18 mouse cellular contexts compared by ENCODE assay signal in the genomic region with DNA sequence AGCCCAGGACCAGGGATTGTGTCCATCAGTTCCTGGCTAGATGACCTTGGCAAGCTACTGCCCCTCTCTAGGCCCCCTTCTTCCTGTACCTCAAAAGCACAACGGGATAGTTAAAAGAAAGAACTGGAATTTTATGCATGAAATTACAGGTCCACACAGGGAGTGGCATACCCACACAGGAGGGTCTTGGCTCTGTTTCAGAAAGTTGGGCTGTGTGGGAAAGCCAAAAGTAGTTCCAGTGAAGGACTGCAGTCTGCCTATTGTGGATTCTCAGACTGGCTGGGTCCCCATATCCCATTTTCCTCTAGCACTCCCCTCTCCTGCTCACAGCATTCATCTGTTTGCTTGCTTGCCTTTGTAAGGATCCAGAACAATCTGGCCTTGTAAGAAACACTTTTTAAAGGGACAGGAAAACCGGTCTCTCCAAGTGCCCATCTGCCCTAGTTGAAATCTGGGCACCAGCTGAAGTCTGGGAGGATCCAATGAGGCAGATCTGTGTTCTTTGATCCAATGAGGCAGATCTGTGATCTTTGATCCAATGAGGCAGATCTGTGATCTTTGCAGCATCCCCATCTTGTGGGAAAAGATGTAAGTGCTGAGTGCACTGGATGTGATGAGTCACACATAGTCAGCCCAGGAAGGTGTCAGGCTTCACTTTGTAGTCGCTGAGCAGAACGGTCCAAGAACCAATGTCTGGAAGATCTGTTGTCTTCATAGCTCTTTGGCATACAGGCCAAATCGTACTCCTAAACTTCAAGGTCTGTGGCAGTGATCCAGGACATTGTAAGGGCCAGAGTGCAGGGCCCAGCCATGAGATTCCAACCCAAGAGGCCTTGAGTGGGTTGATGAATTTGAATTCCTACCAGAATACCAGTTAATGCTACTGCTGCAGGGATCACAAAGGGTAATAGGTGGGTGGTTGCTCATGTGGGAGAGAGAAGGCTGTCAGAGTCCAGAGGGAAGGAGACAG. TPM values are rescaled to one million over a fixed set of nuclear protein-coding genes. Genes with fewer than 3 reads are reported as not detected.
DNase-seq lines count a peak whose midpoint lies in the region; ATAC-seq and TF ChIP-seq lines count a peak whose summit lies in the region.
"Had no signal": no experiment of that assay in that cellular context is flagged by ENCODE, and none has a peak within 500 bp of the region (broad histone marks: within the 10 kb centered on the region; RNA-seq: fewer than 3 reads in every experiment).

No protein-coding gene starts in this region.

- H3K4me1 ChIP-seq in forebrain, postnatal 0 days (ENCODE audit: insufficient read depth): peaks cover 10% of the 10 kb centered on the region; the same call in 1 of the 2 replicates
- H3K4me1 ChIP-seq in forebrain, embryonic 11.5 days (replicated peaks; ENCODE audit: control insufficient read depth, insufficient read depth, low read length): peaks cover 4% of the 10 kb centered on the region; the same call in 1 of the 2 replicates
- H3K4me1 ChIP-seq in midbrain, embryonic 11.5 days (ENCODE audit: control insufficient read depth, insufficient read depth, low read length): peaks cover 3% of the 10 kb centered on the region
- H3K4me1 ChIP-seq in midbrain, embryonic 16.5 days (ENCODE audit: control insufficient read depth, insufficient read depth, low read length): peaks cover 9% of the 10 kb centered on the region
- H3K4me1 ChIP-seq in forebrain, embryonic 12.5 days: peaks cover 5% of the 10 kb centered on the region

- 66% methylated on average over 5 of the region's 5 CpGs for WGBS in forebrain, postnatal 0 days
- 86% methylated on average over 5 of the region's 5 CpGs for WGBS in forebrain, embryonic 11.5 days
- 72% methylated on average over 5 of the region's 5 CpGs for WGBS in midbrain, embryonic 11.5 days
- WGBS in midbrain, embryonic 16.5 days: 70% methylated on average over 5 of the region's 5 CpGs
- 81% methylated on average over 5 of the region's 5 CpGs for WGBS in forebrain, embryonic 12.5 days

- H3K27ac ChIP-seq in forebrain, postnatal 0 days (ENCODE audit: low read depth, low read length): no peak overlapping the region
- H3K27ac ChIP-seq in forebrain, embryonic 11.5 days (ENCODE audit: low read depth, low read length): no peak overlapping the region
- no peak overlapping the region for H3K27ac ChIP-seq in midbrain, embryonic 11.5 days (ENCODE audit: low read depth, low read length)
- H3K27ac ChIP-seq in midbrain, embryonic 16.5 days (ENCODE audit: low read length): no peak overlapping the region
- no peak overlapping the region for H3K27ac ChIP-seq in forebrain, embryonic 12.5 days
- H3K27ac ChIP-seq: stomach, postnatal 0 days had no signal

- H3K27me3 ChIP-seq in forebrain, postnatal 0 days (ENCODE audit: insufficient read depth, low read length): peaks cover 18% of the 10 kb centered on the region
- H3K27me3 ChIP-seq in forebrain, embryonic 11.5 days (ENCODE audit: control insufficient read depth, insufficient read depth, low read length): peaks cover 23% of the 10 kb centered on the region
- peaks cover 19% of the 10 kb centered on the region for H3K27me3 ChIP-seq in midbrain, embryonic 11.5 days (ENCODE audit: control insufficient read depth, insufficient read depth, low read length)
- H3K27me3 ChIP-seq in midbrain, embryonic 16.5 days (ENCODE audit: control insufficient read depth, insufficient read depth, low read depth, low read length): peaks cover 31% of the 10 kb centered on the region
- H3K27me3 ChIP-seq in forebrain, embryonic 12.5 days: peaks cover 40% of the 10 kb centered on the region

- no peak overlapping the region for H3K9ac ChIP-seq in forebrain, postnatal 0 days
- H3K9ac ChIP-seq in forebrain, embryonic 11.5 days (ENCODE audit: low read length): no peak overlapping the region
- no peak overlapping the region for H3K9ac ChIP-seq in midbrain, embryonic 11.5 days (ENCODE audit: low read length)
- H3K9ac ChIP-seq in midbrain, embryonic 16.5 days (ENCODE audit: low read depth, low read length): no peak overlapping the region
- H3K9ac ChIP-seq in forebrain, embryonic 12.5 days: no peak overlapping the region
- H3K9ac ChIP-seq: lung, embryonic 14.5 days had no signal

- TF ChIP-seq CTCF in forebrain, postnatal 0 days (IDR thresholded peaks at IDR 0.05; ENCODE audit: low read depth): no peak

- DNase-seq in forebrain, postnatal 0 days: peak; percentile 8
- DNase-seq in forebrain, embryonic 11.5 days (ENCODE audit: low spot score): no peak
- peak; percentile 23 for DNase-seq in midbrain, embryonic 11.5 days (ENCODE audit: low spot score, missing footprints)
- peak; percentile 22 to 53 for DNase-seq in adrenal gland, postnatal 36 days
- DNase-seq in left cerebral cortex, postnatal 25 days (ENCODE audit: low spot score in 2 of 2): peak; percentile 25 to 54
- DNase-seq: heart, adult 11 months; heart, postnatal 4 days; kidney, postnatal 14 days; lung, embryonic 14.5 days; thymus, postnatal 36 days had no signal

- peak; percentile 18; the same call in 1 of the 2 replicates for ATAC-seq in forebrain, postnatal 0 days
- ATAC-seq in forebrain, embryonic 11.5 days (replicated peaks; ENCODE audit: low FRiP score): no peak
- ATAC-seq in midbrain, embryonic 11.5 days (ENCODE audit: low FRiP score): no peak
- ATAC-seq in midbrain, embryonic 16.5 days: no peak
- ATAC-seq in megakaryocyte progenitor cell, adult 5-6 weeks (replicated peaks; ENCODE audit: poor library complexity): no peak
- ATAC-seq in forebrain, embryonic 12.5 days (ENCODE audit: low FRiP score): no peak
- ATAC-seq: forebrain, embryonic 14.5 days had no signal

- H3K4me2 ChIP-seq in forebrain, postnatal 0 days (ENCODE audit: low read depth): no peak overlapping the region
- H3K4me2 ChIP-seq in forebrain, embryonic 11.5 days (ENCODE audit: low read depth, low read length, severe bottlenecking): no peak overlapping the region
- no peak overlapping the region for H3K4me2 ChIP-seq in midbrain, embryonic 11.5 days
- no peak overlapping the region for H3K4me2 ChIP-seq in midbrain, embryonic 16.5 days (ENCODE audit: low read length)
- H3K4me2 ChIP-seq in forebrain, embryonic 12.5 days: no peak overlapping the region
- H3K4me2 ChIP-seq: lung, embryonic 14.5 days had no signal

- no peak overlapping the region for H3K4me3 ChIP-seq in forebrain, postnatal 0 days (ENCODE audit: low read depth, low read length)
- H3K4me3 ChIP-seq in forebrain, embryonic 11.5 days (ENCODE audit: low read depth, low read length): no peak overlapping the region
- H3K4me3 ChIP-seq in midbrain, embryonic 11.5 days (ENCODE audit: low read depth, low read length): no peak overlapping the region
- no peak overlapping the region for H3K4me3 ChIP-seq in midbrain, embryonic 16.5 days (ENCODE audit: low read depth, low read length)
- no peak overlapping the region for H3K4me3 ChIP-seq in forebrain, embryonic 12.5 days (replicated peaks)

- intact Hi-C loops in left cerebral cortex, postnatal 25 days (cut with DNase I): loop anchor here (5.0 kb wide), 1 partner anchor 90 kb away; no protein-coding TSS in a partner anchor

- no peaks in the 10 kb centered on the region for H3K36me3 ChIP-seq in forebrain, postnatal 0 days (ENCODE audit: insufficient read depth)
- H3K36me3 ChIP-seq in forebrain, embryonic 11.5 days (ENCODE audit: control insufficient read depth, insufficient read depth, low read length): no peaks in the 10 kb centered on the region
- no peaks in the 10 kb centered on the region for H3K36me3 ChIP-seq in midbrain, embryonic 11.5 days (ENCODE audit: control insufficient read depth, insufficient read depth, low read length)
- no peaks in the 10 kb centered on the region for H3K36me3 ChIP-seq in midbrain, embryonic 16.5 days (ENCODE audit: control insufficient read depth, insufficient read depth, low read length)
- H3K36me3 ChIP-seq in forebrain, embryonic 12.5 days (replicated peaks): no peaks in the 10 kb centered on the region

- H3K9me3 ChIP-seq in forebrain, postnatal 0 days (ENCODE audit: low read length): no peaks in the 10 kb centered on the region
- no peaks in the 10 kb centered on the region for H3K9me3 ChIP-seq in forebrain, embryonic 11.5 days (ENCODE audit: control insufficient read depth, low read length)
- no peaks in the 10 kb centered on the region for H3K9me3 ChIP-seq in midbrain, embryonic 11.5 days (ENCODE audit: control insufficient read depth, low read length)
- no peaks in the 10 kb centered on the region for H3K9me3 ChIP-seq in midbrain, embryonic 16.5 days (replicated peaks; ENCODE audit: control insufficient read depth, low read length, poor library complexity, severe bottlenecking)
- H3K9me3 ChIP-seq in forebrain, embryonic 12.5 days: no peaks in the 10 kb centered on the region

RNA-seq across cellular contexts. Expression of gene Ntsr2, which starts 4.0 kb away (rescaled TPM):
- total RNA-seq in forebrain, postnatal 0 days (2014; rRNA removed): 4.5 and 7.1 TPM in 2 replicates
- 4.9 and 8.7 TPM in 2 replicates for polyA plus RNA-seq in forebrain, postnatal 0 days (2015; fragmentation: Nextera tagmentation; extraction: Ambion mirVana)
- not detected in 2 replicates for polyA plus RNA-seq in forebrain, embryonic 11.5 days (2014; fragmentation: Nextera tagmentation; extraction: Ambion mirVana)
- not detected in 2 replicates for polyA plus RNA-seq in midbrain, embryonic 11.5 days (2014; fragmentation: Nextera tagmentation; extraction: Ambion mirVana)
- 3.5 and 5.4 TPM in 2 replicates for polyA plus RNA-seq in midbrain, embryonic 16.5 days (2015; fragmentation: Nextera tagmentation; extraction: Ambion mirVana)
- 1 to 10 TPM in 1 of 2 experiments, under 1 TPM in 1; 0.89 to 1.7 TPM for total RNA-seq in adrenal gland, postnatal 36 days (2021)
- total RNA-seq in left cerebral cortex, postnatal 25 days (2021): 100 to 1,000 TPM; 151 to 171 TPM
- not detected in 2 replicates for total RNA-seq in megakaryocyte progenitor cell, adult 5-6 weeks (2015)
- total RNA-seq in megakaryocyte progenitor cell, adult 5-6 weeks (2017): not detected in 2 replicates
- 0.13 TPM in 1 of 2 replicates, not detected in the other for polyA plus RNA-seq in forebrain, embryonic 12.5 days (2016; fragmentation: Nextera tagmentation; extraction: Ambion mirVana)
- total RNA-seq: megakaryocyte-erythroid progenitor cell, adult 5-6 weeks had no signal
- polyA plus RNA-seq: intestine, embryonic 14.5 days; limb, embryonic 14.5 days; lung, embryonic 14.5 days; stomach, postnatal 0 days had no signal

RNA-seq across cellular contexts. Expression of gene Lpin1, which starts 46.4 kb away (rescaled TPM):
- total RNA-seq in forebrain, postnatal 0 days (2014; rRNA removed): 14.5 and 15.4 TPM in 2 replicates
- polyA plus RNA-seq in forebrain, postnatal 0 days (2015; fragmentation: Nextera tagmentation; extraction: Ambion mirVana): 5.5 and 8.4 TPM in 2 replicates
- 6.6 and 7.3 TPM in 2 replicates for polyA plus RNA-seq in forebrain, embryonic 11.5 days (2014; fragmentation: Nextera tagmentation; extraction: Ambion mirVana)
- polyA plus RNA-seq in midbrain, embryonic 11.5 days (2014; fragmentation: Nextera tagmentation; extraction: Ambion mirVana): 10.5 and 11.4 TPM in 2 replicates
- polyA plus RNA-seq in midbrain, embryonic 16.5 days (2015; fragmentation: Nextera tagmentation; extraction: Ambion mirVana): 21.7 and 22.4 TPM in 2 replicates
- total RNA-seq in adrenal gland, postnatal 36 days (2021): 100 to 1,000 TPM in 1 of 2 experiments, 10 to 100 TPM in 1; 71.8 to 110 TPM
- 10 to 100 TPM; 18.1 to 18.3 TPM for total RNA-seq in left cerebral cortex, postnatal 25 days (2021)
- total RNA-seq in megakaryocyte progenitor cell, adult 5-6 weeks (2015): 3.8 and 5.3 TPM in 2 replicates
- total RNA-seq in megakaryocyte progenitor cell, adult 5-6 weeks (2017): 5.8 and 7.8 TPM in 2 replicates
- 10.4 and 11.1 TPM in 2 replicates for polyA plus RNA-seq in forebrain, embryonic 12.5 days (2016; fragmentation: Nextera tagmentation; extraction: Ambion mirVana)
